Mouse (Mus musculus): ENCODE data around the gene Klk13.
"Not testable (repeated sequence)": the region's sequence is repeated elsewhere in the genome, so short reads cannot be mapped to it uniquely, and the experiment has no call there.

GRCm38 (mm10) chr7:43682511-43682910, 29.9 kb upstream of the Klk13 start:
- TF ChIP-seq GATA1, TAL1 (IDR thresholded peaks at IDR 0.05; ENCODE audit: low read length): not testable (repeated sequence)
